Mouse (Mus musculus) liver, embryonic 11.5 days (tissue): ENCODE measurements around the gene Frmpd1. TPM values are rescaled to one million over a fixed set of nuclear protein-coding genes. Genes with fewer than 3 reads are reported as not detected.

Source experiments
- ATAC-seq: fragments of 200-750 bp; cut with Nextera tagmentation; replicated peaks from 2 replicates; pipeline ENCODE4 v1.8.0; 2017; ENCODE audit warnings: moderate number of reproducible peaks, mild to moderate bottlenecking, moderate TSS enrichment, moderate library complexity; ENCODE audit not compliant: low FRiP score
- DNase-seq: peaks from one replicate; pipeline ENCODE4 v3.0.0-alpha.2; 2017; ENCODE audit warnings: low spot score
- H3K27ac ChIP-seq: fragments of 300-500 bp; sonication (generic); 2 replicates; pipeline ENCODE4 v1.5.1; 2014; ENCODE audit warnings: mild to moderate bottlenecking, low read depth, low read length, control low read depth
- H3K27me3 ChIP-seq: fragments of 300-500 bp; sonication (generic); replicated peaks from 2 replicates; pipeline ENCODE4 v1.6.1; 2014; ENCODE audit warnings: low read length, mixed read lengths; ENCODE audit not compliant: control insufficient read depth, insufficient read depth
- H3K36me3 ChIP-seq: fragments of 300-500 bp; sonication (generic); 2 replicates; pipeline ENCODE4 v1.6.1; 2014; ENCODE audit warnings: mild to moderate bottlenecking, low read length, moderate library complexity, mixed read lengths; ENCODE audit not compliant: control insufficient read depth, insufficient read depth
- H3K4me1 ChIP-seq: fragments of 300-500 bp; sonication (generic); replicated peaks from 2 replicates; pipeline ENCODE4 v1.6.1; 2014; ENCODE audit warnings: low read length, mixed read lengths; ENCODE audit not compliant: control insufficient read depth, insufficient read depth
- H3K4me2 ChIP-seq: fragments of 300-500 bp; sonication (generic); 2 replicates; pipeline ENCODE4 v1.6.1; 2014; ENCODE audit warnings: mild to moderate bottlenecking, control low read depth, moderate library complexity
- H3K4me3 ChIP-seq: fragments of 300-500 bp; sonication (generic); 2 replicates; pipeline ENCODE4 v1.5.1; 2014; ENCODE audit warnings: low read depth, low read length, control low read depth
- H3K9ac ChIP-seq: fragments of 300-500 bp; sonication (generic); 2 replicates; pipeline ENCODE4 v1.6.1; 2014; ENCODE audit warnings: low read depth, low read length, control low read depth
- H3K9me3 ChIP-seq: fragments of 300-500 bp; sonication (generic); 2 replicates; pipeline ENCODE4 v1.6.1; 2016; ENCODE audit warnings: low read length, inconsistent platforms, mixed read lengths; ENCODE audit not compliant: control insufficient read depth
- WGBS: fragments of 180-500 bp; shearing (Covaris S2); extraction: QIAGEN DNeasy Blood & Tissue Kit; methylation state at CpG from one replicate; pipeline ENCODE4 v1.1.7; 2014; 5-methylcytosine and 5-hydroxymethylcytosine counted together
- polyA plus RNA-seq: library from polyadenylated mRNA; unstranded; fragments of >200 nt; fragmentation: Nextera tagmentation; extraction: Ambion mirVana; gene quantifications from 2 replicates; pipeline ENCODE4 v1.2.1, GENCODE M21; 2014

Gene Frmpd1
- polyA plus RNA-seq, 1 experiment from 2014 or later: 1.3 TPM

- ATAC-seq (no peak), DNase-seq (no peak)
- Histone ChIP-seq H3K4me1 (peaks cover 10% of the 10 kb centered on the region), H3K36me3 (no peaks in the 10 kb centered on the region), H3K9ac (no peak overlapping the region), H3K27ac (no peak overlapping the region), H3K4me2 (no peak overlapping the region), H3K4me3 (no peak overlapping the region), H3K27me3 (no peaks in the 10 kb centered on the region), H3K9me3 (no peaks in the 10 kb centered on the region)
- WGBS: 84% methylated on average over 12 of the region's 12 CpGs
These were observed 24.2 kb downstream of the Frmpd1 start for GRCm38 (mm10) chr4:45208832-45209363.

DNA sequence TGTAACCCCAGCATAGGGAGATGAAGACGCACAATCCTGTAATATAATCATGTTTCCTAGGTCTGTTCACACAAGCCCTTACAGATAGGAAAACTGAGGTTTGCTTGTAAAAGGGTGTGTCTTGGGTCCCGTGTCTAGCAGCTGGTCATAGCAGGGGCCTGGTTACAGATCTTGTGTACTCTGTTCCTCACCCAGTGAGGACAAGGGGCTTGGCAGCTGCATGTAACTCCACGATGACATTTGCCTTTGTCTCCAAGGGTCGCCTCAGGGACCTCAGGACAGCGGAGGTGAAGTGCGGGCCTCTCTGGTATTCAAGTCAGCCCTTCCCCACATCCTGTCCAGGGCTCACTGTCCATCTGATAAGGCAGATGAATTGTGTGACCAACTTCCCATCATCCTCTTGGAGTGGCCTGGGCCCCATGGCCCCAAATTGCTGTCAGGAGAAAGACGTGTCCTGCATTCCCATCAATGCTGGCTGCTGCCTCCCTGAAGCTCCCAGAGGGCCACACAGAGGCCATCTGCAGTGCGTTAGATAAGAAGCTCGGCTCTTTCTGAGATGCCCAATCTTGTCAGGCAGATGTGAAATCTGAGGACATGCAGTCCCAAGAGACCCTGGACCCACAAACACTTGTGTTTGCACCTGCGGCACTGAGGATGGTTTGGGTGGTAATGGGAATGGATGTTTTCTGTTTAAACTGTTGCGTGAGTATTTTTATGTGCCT is 27.8 kb downstream of the Frmpd1 start:
- Histone ChIP-seq H3K9me3 (no peaks in the 10 kb centered on the region), H3K27ac (no peak overlapping the region), H3K4me3 (no peak overlapping the region), H3K4me2 (no peak overlapping the region), H3K27me3 (no peaks in the 10 kb centered on the region), H3K4me1 (peaks cover 10% of the 10 kb centered on the region), H3K36me3 (no peaks in the 10 kb centered on the region), H3K9ac (no peak overlapping the region)
- peak; percentile 37 for DNase-seq
- WGBS: 30% methylated on average over 11 of the region's 11 CpGs
- 0 out of 2 replicates have a peak, but pooled peaks have one; percentile 43 for ATAC-seq

- 88% methylated on average over 8 of the region's 8 CpGs for WGBS
- no peaks in the 10 kb centered on the region for H3K27me3 ChIP-seq
- no peaks in the 10 kb centered on the region for H3K36me3 ChIP-seq
These were observed 35.3 kb downstream of the Frmpd1 start for GRCm38 (mm10) chr4:45219946-45220345.

DNA sequence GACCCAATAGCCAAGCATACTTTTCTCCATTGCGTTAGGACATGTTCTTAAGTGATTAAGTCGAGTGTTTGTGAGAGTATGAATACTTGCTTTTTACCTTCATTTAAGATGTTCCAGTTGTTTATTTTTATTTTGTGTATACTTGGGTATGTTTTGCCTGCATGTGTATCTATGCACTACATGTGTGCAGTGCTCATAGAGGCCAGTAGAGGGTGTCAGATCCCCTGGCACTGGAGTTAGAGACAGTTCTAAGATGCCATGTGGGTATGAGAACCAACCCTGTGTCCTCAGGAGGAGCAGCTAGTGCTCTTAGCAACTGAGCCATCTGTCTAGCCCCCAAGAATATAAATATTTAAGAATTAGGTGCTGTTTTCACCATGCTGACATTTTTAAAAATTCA is 37.7 kb downstream of the Frmpd1 start:
- Histone ChIP-seq H3K36me3 (no peaks in the 10 kb centered on the region), H3K4me3 (no peak overlapping the region), H3K4me1 (no peaks in the 10 kb centered on the region), H3K9me3 (no peaks in the 10 kb centered on the region; the same call in 1 of the 2 replicates), H3K27me3 (no peaks in the 10 kb centered on the region), H3K27ac (no peak overlapping the region), H3K9ac (no peak overlapping the region), H3K4me2 (no peak overlapping the region)
- ATAC-seq: no peak
- DNase-seq: no peak
- 83% methylated on average over 2 of the region's 2 CpGs for WGBS

More at GRCm38 (mm10) chr4:45219946-45220345, 35.3 kb downstream of the Frmpd1 start:
- Histone ChIP-seq H3K9ac (no peak overlapping the region), H3K27ac (no peak overlapping the region), H3K4me1 (no peaks in the 10 kb centered on the region), H3K4me2 (no peak overlapping the region), H3K9me3 (no peaks in the 10 kb centered on the region), H3K4me3 (no peak overlapping the region)
- ATAC-seq: no peak
- DNase-seq: no peak

- DNase-seq: no peak
- 76% methylated on average over 5 of the region's 5 CpGs for WGBS
- no peaks in the 10 kb centered on the region; the same call in 1 of the 2 replicates for H3K9me3 ChIP-seq
- no peak overlapping the region for H3K9ac ChIP-seq
- H3K4me3 ChIP-seq: no peak overlapping the region
- no peak overlapping the region for H3K27ac ChIP-seq
- H3K4me1 ChIP-seq: no peaks in the 10 kb centered on the region
- H3K36me3 ChIP-seq: no peaks in the 10 kb centered on the region
- no peak overlapping the region for H3K4me2 ChIP-seq
- ATAC-seq: no peak
- H3K27me3 ChIP-seq: no peaks in the 10 kb centered on the region
These were observed 45.6 kb downstream of the Frmpd1 start for GRCm38 (mm10) chr4:45230263-45230662.

DNA sequence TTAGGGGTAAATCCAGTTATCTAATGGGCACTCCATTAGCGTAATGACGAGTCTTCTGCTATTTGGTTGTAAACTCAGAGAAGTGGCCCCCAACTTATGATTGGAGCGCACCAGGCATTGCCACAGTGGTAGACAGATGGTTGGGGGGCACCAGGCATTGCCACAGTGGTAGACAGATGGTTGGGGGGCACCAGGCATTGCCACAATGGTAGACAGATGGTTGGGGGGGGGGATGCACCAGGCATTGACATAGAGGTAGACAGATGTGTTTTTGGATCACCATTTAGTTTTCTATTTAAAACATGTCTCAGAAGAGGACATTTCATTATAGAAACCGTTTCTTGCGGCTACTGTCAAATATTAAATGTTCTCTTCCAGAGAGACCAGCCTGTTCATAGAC is 53.6 kb downstream of the Frmpd1 start:
- Histone ChIP-seq H3K36me3 (no peaks in the 10 kb centered on the region), H3K9me3 (no peaks in the 10 kb centered on the region), H3K4me1 (peaks cover 11% of the 10 kb centered on the region), H3K4me2 (no peak overlapping the region), H3K9ac (no peak overlapping the region), H3K27ac (no peak overlapping the region), H3K27me3 (no peaks in the 10 kb centered on the region), H3K4me3 (no peak overlapping the region)
- 89% methylated on average over 5 of the region's 5 CpGs for WGBS
- DNase-seq (no peak), ATAC-seq (no peak)

GRCm38 (mm10) chr4:45241330-45241729 is 56.7 kb downstream of the Frmpd1 start:
- WGBS: 61% methylated on average over 5 of the region's 5 CpGs
- no peak overlapping the region for H3K4me2 ChIP-seq
- H3K27ac ChIP-seq: no peak overlapping the region; the same call in 1 of the 2 replicates
- no peaks in the 10 kb centered on the region for H3K9me3 ChIP-seq
- DNase-seq: no peak
- H3K36me3 ChIP-seq: no peaks in the 10 kb centered on the region
- peaks cover 22% of the 10 kb centered on the region for H3K4me1 ChIP-seq
- peak; percentile 56 for ATAC-seq
- H3K9ac ChIP-seq: no peak overlapping the region
- no peak overlapping the region for H3K4me3 ChIP-seq
- no peaks in the 10 kb centered on the region for H3K27me3 ChIP-seq

- H3K27me3 ChIP-seq: no peaks in the 10 kb centered on the region
- ATAC-seq (no peak), DNase-seq (no peak)
- no peaks in the 10 kb centered on the region for H3K9me3 ChIP-seq
- WGBS: 69% methylated on average over 7 of the region's 7 CpGs
- no peak overlapping the region for H3K9ac ChIP-seq
- H3K36me3 ChIP-seq: no peaks in the 10 kb centered on the region
- H3K4me2 ChIP-seq: no peak overlapping the region
- H3K4me1 ChIP-seq: peaks cover 22% of the 10 kb centered on the region
- H3K27ac ChIP-seq: no peak overlapping the region
- no peak overlapping the region for H3K4me3 ChIP-seq
These were observed 57.5 kb downstream of the Frmpd1 start for GRCm38 (mm10) chr4:45242163-45242562.
